Mouse (Mus musculus): ENCODE measurements at regions not wholly inside any gene's neighbourhood (a gene's known extent, or its start where the extent isn't known, plus 50 kb on each side); places are given as distances from the start of the nearest gene placed in this dataset.
"Not testable (repeated sequence)": the region's sequence is repeated elsewhere in the genome, so short reads cannot be mapped to it uniquely, and the experiment has no call there.

GRCm38 (mm10) chr3:8161997-8162756 lies 1447.7 kb downstream of the Zfp704 start:
- peak; percentile 4 to 15 for DNase-seq

- no peak for DNase-seq
Measured at GRCm38 (mm10) chr3:8143016-8143415, 1466.9 kb downstream of the Zfp704 start.

GRCm38 (mm10) chr3:8142190-8142589 lies 1467.7 kb downstream of the Zfp704 start:
- DNase-seq, result no peak

GRCm38 (mm10) chr3:8141664-8142084 lies 1468.2 kb downstream of the Zfp704 start:
- DNase-seq, result no peak

GRCm38 (mm10) chr3:8123641-8124040 lies 1486.2 kb downstream of the Zfp704 start:
- not testable (repeated sequence) for DNase-seq

- no peak for DNase-seq
Measured at GRCm38 (mm10) chr3:8123141-8123540, 1486.7 kb downstream of the Zfp704 start.

GRCm38 (mm10) chr3:8098291-8098690 lies 1478.0 kb upstream of the 1700008P02Rik start:
- DNase-seq, result no peak

GRCm38 (mm10) chr3:8084749-8085148 lies 1464.5 kb upstream of the 1700008P02Rik start:
- no peak for DNase-seq

GRCm38 (mm10) chr3:8053711-8054110 lies 1433.5 kb upstream of the 1700008P02Rik start:
- no peak for DNase-seq

- no peak for DNase-seq
Measured at GRCm38 (mm10) chr3:8051167-8051566, 1430.9 kb upstream of the 1700008P02Rik start.

GRCm38 (mm10) chr3:8049706-8050105 lies 1429.5 kb upstream of the 1700008P02Rik start:
- no peak for DNase-seq

GRCm38 (mm10) chr3:8046348-8046747 lies 1426.1 kb upstream of the 1700008P02Rik start:
- no peak for DNase-seq

GRCm38 (mm10) chr3:8036697-8037096 lies 1416.5 kb upstream of the 1700008P02Rik start:
- DNase-seq, result no peak

GRCm38 (mm10) chr3:8035091-8035729 lies 1415.0 kb upstream of the 1700008P02Rik start:
- DNase-seq, result no peak

GRCm38 (mm10) chr3:8026325-8027017 lies 1406.2 kb upstream of the 1700008P02Rik start:
- DNase-seq, result no peak

- DNase-seq, result no peak
Measured at GRCm38 (mm10) chr3:8022654-8023053, 1402.4 kb upstream of the 1700008P02Rik start.

GRCm38 (mm10) chr3:8017489-8017888 lies 1397.2 kb upstream of the 1700008P02Rik start:
- DNase-seq, result no peak

- DNase-seq, result no peak
Measured at GRCm38 (mm10) chr3:8016945-8017344, 1396.7 kb upstream of the 1700008P02Rik start.

GRCm38 (mm10) chr3:8009966-8010365 lies 1389.7 kb upstream of the 1700008P02Rik start:
- DNase-seq, result peak in 1 of 2 experiments; percentile 18

GRCm38 (mm10) chr3:8006708-8007395 lies 1386.6 kb upstream of the 1700008P02Rik start:
- DNase-seq, result peak; percentile 73 to 79

- DNase-seq, result peak; percentile 15 to 55
Measured at GRCm38 (mm10) chr3:8006273-8006672, 1386.0 kb upstream of the 1700008P02Rik start.

GRCm38 (mm10) chr3:8005684-8006083 lies 1385.4 kb upstream of the 1700008P02Rik start:
- peak in 1 of 2 experiments; percentile 21 for DNase-seq

- no peak for DNase-seq
Measured at GRCm38 (mm10) chr3:8004271-8004670, 1384.0 kb upstream of the 1700008P02Rik start.
